Mouse (Mus musculus): Measurements from ENCODE around the gene Perm1. TPM values are rescaled to one million over a fixed set of nuclear protein-coding genes. Genes with fewer than 3 reads are reported as not detected.

The Perm1 gene
- 2.3 and 2.8 TPM in 2 replicates for polyA plus RNA-seq (2015; fragmentation: Nextera tagmentation; extraction: Ambion mirVana)

- 79% methylated on average over 4 of the region's 4 CpGs for WGBS
- Histone ChIP-seq H3K4me3 (replicated peaks) (no peak within 1 kb of the TSS), H3K27me3 (replicated peaks) (no peaks in the 10 kb centered on the region), H3K4me2 (no peak within 1 kb of the TSS), H3K36me3 (no peaks in the 10 kb centered on the region), H3K4me1 (no peaks in the 10 kb centered on the region), H3K9me3 (replicated peaks) (no peaks in the 10 kb centered on the region), H3K9ac (replicated peaks) (no peak within 1 kb of the TSS), H3K27ac (replicated peaks) (no peak within 1 kb of the TSS)
- ATAC-seq (ENCODE audit: low FRiP score), result no peak
Measured at GRCm38 (mm10) chr4:156215649-156216048, at the start of gene Perm1. Gene Perm1 (plus strand): TSS chr4:156215868.

GRCm38 (mm10) chr4:156166477-156166876 is 49.2 kb upstream of the Perm1 start:
- H3K27ac ChIP-seq (replicated peaks), result no peak overlapping the region
- peaks cover 8% of the 10 kb centered on the region; the same call in 1 of the 2 replicates for H3K9me3 ChIP-seq (replicated peaks)
- H3K9ac ChIP-seq (replicated peaks), result no peak overlapping the region
- no peak overlapping the region for H3K4me2 ChIP-seq
- ATAC-seq (ENCODE audit: low FRiP score), result no peak
- H3K4me3 ChIP-seq (replicated peaks), result no peak overlapping the region
- H3K27me3 ChIP-seq (replicated peaks), result no peaks in the 10 kb centered on the region
- H3K4me1 ChIP-seq, result no peaks in the 10 kb centered on the region
- H3K36me3 ChIP-seq, result peaks cover 99% of the 10 kb centered on the region
- 91% methylated on average over 9 of the region's 9 CpGs for WGBS

DNA sequence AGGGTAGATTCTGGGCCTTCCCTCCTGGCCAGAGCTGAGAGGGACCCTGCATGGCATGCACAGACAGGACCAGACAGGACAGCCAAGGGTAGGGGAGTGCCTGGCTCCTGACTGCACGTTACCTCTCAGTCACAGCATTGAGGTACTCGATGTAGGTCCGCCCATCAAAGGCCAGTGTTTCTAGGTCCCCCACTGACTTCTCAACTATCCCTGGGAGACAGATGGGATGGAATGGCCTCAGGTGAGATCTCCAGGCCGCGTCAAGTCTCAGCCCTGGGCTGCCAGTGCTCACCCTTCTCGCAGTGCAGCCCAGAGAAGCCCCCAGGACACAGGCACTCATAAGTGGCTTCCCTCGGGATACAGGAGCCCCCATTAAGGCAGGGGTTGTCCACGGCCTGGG is 47.1 kb upstream of the Perm1 start:
- WGBS, result 98% methylated on average over 8 of the region's 8 CpGs
- Histone ChIP-seq H3K27me3 (replicated peaks) (no peaks in the 10 kb centered on the region), H3K4me2 (no peak overlapping the region), H3K36me3 (peaks cover 99% of the 10 kb centered on the region), H3K4me1 (no peaks in the 10 kb centered on the region), H3K9ac (replicated peaks) (no peak overlapping the region), H3K9me3 (replicated peaks) (no peaks in the 10 kb centered on the region), H3K27ac (replicated peaks) (no peak overlapping the region), H3K4me3 (replicated peaks) (no peak overlapping the region)
- no peak for ATAC-seq (ENCODE audit: low FRiP score)

- Histone ChIP-seq H3K36me3 (peaks cover 99% of the 10 kb centered on the region), H3K27ac (replicated peaks) (no peak overlapping the region), H3K9ac (replicated peaks) (no peak overlapping the region), H3K4me2 (no peak overlapping the region), H3K4me3 (replicated peaks) (no peak overlapping the region), H3K4me1 (no peaks in the 10 kb centered on the region), H3K9me3 (replicated peaks) (no peaks in the 10 kb centered on the region), H3K27me3 (replicated peaks) (no peaks in the 10 kb centered on the region)
- no peak for ATAC-seq (ENCODE audit: low FRiP score)
- 97% methylated on average over 10 of the region's 10 CpGs for WGBS
Measured at GRCm38 (mm10) chr4:156169129-156169528, 46.5 kb upstream of the Perm1 start.

- Histone ChIP-seq H3K9ac (replicated peaks) (no peak overlapping the region), H3K4me2 (no peak overlapping the region), H3K4me1 (no peaks in the 10 kb centered on the region), H3K27ac (replicated peaks) (no peak overlapping the region), H3K9me3 (replicated peaks) (no peaks in the 10 kb centered on the region), H3K36me3 (peaks cover 100% of the 10 kb centered on the region), H3K4me3 (replicated peaks) (no peak overlapping the region), H3K27me3 (replicated peaks) (no peaks in the 10 kb centered on the region)
- ATAC-seq (ENCODE audit: low FRiP score), result no peak
- WGBS, result 96% methylated on average over 11 of the region's 11 CpGs
Measured at GRCm38 (mm10) chr4:156171828-156172227, 43.8 kb upstream of the Perm1 start.

GRCm38 (mm10) chr4:156177630-156178029 is 38.0 kb upstream of the Perm1 start:
- Histone ChIP-seq H3K27ac (replicated peaks) (no peak overlapping the region), H3K9ac (replicated peaks) (no peak overlapping the region), H3K36me3 (peaks cover 69% of the 10 kb centered on the region), H3K4me2 (no peak overlapping the region), H3K4me1 (peaks cover 29% of the 10 kb centered on the region), H3K27me3 (replicated peaks) (no peaks in the 10 kb centered on the region), H3K9me3 (replicated peaks) (no peaks in the 10 kb centered on the region), H3K4me3 (replicated peaks) (no peak overlapping the region)
- WGBS, result 90% methylated on average over 9 of the region's 9 CpGs
- ATAC-seq (ENCODE audit: low FRiP score), result no peak

- H3K4me3 ChIP-seq (replicated peaks), result peak overlapping the region; percentile 55
- peaks cover 91% of the 10 kb centered on the region for H3K4me1 ChIP-seq
- H3K27ac ChIP-seq (replicated peaks), result no peak overlapping the region
- H3K9ac ChIP-seq (replicated peaks), result peak overlapping the region; percentile 72
- H3K9me3 ChIP-seq (replicated peaks), result no peaks in the 10 kb centered on the region
- no peaks in the 10 kb centered on the region for H3K27me3 ChIP-seq (replicated peaks)
- peak overlapping the region; percentile 78 for H3K4me2 ChIP-seq
- peaks cover 7% of the 10 kb centered on the region for H3K36me3 ChIP-seq
- ATAC-seq (ENCODE audit: low FRiP score), result no peak
- 80% methylated on average over 5 of the region's 5 CpGs for WGBS
Measured at GRCm38 (mm10) chr4:156183747-156184146, 31.9 kb upstream of the Perm1 start.

DNA sequence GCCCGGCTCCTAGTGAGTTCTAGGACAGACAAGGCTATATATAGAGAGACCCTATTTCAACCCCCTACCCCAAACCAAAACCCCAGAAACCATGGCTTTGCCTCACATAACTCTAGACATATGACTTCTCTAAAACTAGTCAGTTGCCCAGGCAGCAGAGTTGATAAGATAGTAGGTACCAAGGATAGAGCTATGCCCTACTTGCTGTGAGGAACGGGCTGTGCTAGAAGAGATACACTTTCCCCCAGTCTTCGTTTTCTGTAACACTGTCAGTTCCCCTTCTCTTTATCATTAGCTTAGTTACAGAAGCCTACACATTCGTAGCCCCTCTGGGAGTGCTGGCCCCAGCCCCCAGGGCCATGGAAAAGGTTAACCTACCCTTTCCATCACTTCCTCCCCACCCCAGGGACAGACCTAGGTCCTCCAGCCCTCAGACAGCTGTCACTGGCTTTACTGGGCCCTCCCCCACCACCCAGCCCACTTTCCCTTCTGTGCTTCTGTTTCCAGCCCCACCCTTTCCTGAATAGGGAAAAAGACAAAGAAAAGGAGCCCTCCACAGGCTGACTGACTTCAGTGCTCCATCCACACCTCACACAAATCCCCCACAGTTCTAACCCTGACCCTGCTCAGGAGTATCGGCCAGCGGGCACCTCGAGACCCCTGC is 31.2 kb upstream of the Perm1 start:
- Histone ChIP-seq H3K27me3 (replicated peaks) (no peaks in the 10 kb centered on the region), H3K9me3 (replicated peaks) (no peaks in the 10 kb centered on the region), H3K4me2 (peak overlapping the region; percentile 78), H3K4me3 (replicated peaks) (peak overlapping the region; percentile 55), H3K9ac (replicated peaks) (peak overlapping the region; percentile 72), H3K27ac (replicated peaks) (peak overlapping the region; percentile 92; the same call in 1 of the 2 replicates), H3K4me1 (peaks cover 97% of the 10 kb centered on the region), H3K36me3 (peaks cover under 1% of the 10 kb centered on the region)
- no peak for ATAC-seq (ENCODE audit: low FRiP score)
- 65% methylated on average over 7 of the region's 7 CpGs for WGBS

GRCm38 (mm10) chr4:156185456-156185949 is 30.2 kb upstream of the Perm1 start:
- H3K4me2 ChIP-seq, result peak overlapping the region; percentile 78
- peak overlapping the region; percentile 92 for H3K27ac ChIP-seq (replicated peaks)
- ATAC-seq (ENCODE audit: low FRiP score), result peak; percentile 45; the same call in 1 of the 2 replicates

DNA sequence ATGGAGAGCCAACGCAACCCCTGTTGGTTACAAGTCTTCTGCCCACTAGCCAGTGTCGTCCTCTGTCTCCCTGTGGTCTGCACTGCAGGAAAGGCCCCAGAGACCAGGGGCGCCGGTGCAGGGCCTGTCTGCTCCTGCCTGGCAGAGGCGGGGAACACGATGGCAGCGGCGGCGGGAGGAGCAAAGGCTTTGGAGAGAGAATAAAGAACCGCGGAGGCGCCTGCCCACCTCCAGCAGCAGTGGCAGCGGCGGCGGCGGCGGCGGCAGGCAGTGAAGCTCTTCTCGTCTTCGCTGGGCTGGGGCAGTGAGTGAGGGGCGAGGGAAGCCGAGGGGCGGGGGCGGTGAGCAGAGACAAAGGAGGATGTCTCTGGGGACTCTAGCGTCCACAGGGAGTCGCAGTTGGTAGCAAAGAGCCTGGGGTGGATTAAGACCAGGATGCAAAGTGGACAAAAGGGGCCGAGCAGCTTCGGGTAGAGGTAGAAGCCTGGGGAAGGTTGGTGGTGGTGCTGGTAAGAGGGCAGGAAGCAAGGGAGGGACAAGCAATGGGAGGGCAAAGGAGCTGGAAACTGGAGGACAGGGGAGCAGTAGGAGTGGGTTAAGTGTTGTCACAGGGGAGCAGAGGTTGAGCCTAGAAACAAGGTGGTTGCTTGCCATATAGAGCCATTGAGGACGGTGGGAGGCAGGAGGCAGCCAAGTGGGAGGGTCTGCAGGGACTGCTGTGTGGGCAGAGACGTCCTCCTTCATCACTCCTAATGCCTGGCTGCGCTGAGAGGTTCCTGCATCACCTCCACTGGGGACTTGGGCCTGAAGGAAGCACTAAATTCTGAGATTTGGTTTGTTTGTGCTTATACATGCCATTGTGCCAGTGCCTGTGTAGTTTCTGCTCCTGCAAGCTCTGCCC is 29.5 kb upstream of the Perm1 start:
- peak overlapping the region; percentile 55 for H3K4me3 ChIP-seq (replicated peaks)
- peak overlapping the region; percentile 92 for H3K27ac ChIP-seq (replicated peaks)
- no peaks in the 10 kb centered on the region for H3K27me3 ChIP-seq (replicated peaks)
- H3K36me3 ChIP-seq, result peaks cover 12% of the 10 kb centered on the region
- ATAC-seq (ENCODE audit: low FRiP score), result peak; percentile 57
- H3K9me3 ChIP-seq (replicated peaks), result no peaks in the 10 kb centered on the region
- H3K4me1 ChIP-seq, result peaks cover 98% of the 10 kb centered on the region
- H3K4me2 ChIP-seq, result peak overlapping the region; percentile 78
- H3K9ac ChIP-seq (replicated peaks), result peak overlapping the region; percentile 72
- WGBS, result 5% methylated on average over 31 of the region's 31 CpGs

More at GRCm38 (mm10) chr4:156185456-156185949, 30.2 kb upstream of the Perm1 start:
- Histone ChIP-seq H3K4me1 (peaks cover 98% of the 10 kb centered on the region), H3K36me3 (peaks cover 5% of the 10 kb centered on the region), H3K9me3 (replicated peaks) (no peaks in the 10 kb centered on the region), H3K27me3 (replicated peaks) (no peaks in the 10 kb centered on the region), H3K4me3 (replicated peaks) (peak overlapping the region; percentile 55), H3K9ac (replicated peaks) (peak overlapping the region; percentile 72)
- WGBS, result 48% methylated on average over 13 of the region's 13 CpGs

DNA sequence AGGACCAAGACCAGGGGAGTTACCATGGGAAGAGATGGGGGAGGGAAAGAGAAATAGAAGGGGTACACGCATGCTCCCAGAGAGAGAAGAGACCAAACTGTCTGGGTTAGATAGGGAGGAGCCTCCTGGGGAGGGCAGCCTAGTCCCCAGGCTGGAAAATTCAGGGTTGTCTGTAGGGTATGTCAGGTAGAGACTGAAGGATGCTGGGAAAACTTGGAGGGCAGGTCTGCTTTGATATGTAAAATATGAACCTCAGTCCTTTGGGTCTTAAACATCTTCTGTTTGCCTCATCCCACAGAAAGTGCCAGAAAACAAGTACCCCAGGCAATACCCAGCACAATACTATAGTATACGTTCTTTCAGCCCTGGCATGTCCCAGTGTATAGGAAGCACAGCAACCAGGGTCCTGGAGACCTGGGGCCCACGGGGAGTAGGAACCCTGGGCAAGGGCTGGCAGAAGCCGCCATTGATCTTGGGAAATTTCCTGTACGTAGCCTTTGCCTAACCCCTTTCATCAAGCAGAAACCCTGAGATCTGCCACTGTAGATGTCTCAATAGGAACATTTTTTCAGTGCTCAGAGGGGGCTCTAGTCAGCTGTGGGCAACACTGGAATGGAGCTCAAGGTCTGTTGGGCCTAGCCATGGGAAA is 27.4 kb upstream of the Perm1 start:
- whole genome bisulfite sequencing, result 39% methylated on average over 5 of the region's 5 CpGs
- Histone ChIP-seq H3K4me3 (replicated peaks) (no peak overlapping the region), H3K4me2 (peak overlapping the region; percentile 15; the same call in 1 of the 2 replicates), H3K36me3 (peaks cover 21% of the 10 kb centered on the region), H3K9me3 (replicated peaks) (no peaks in the 10 kb centered on the region), H3K27ac (replicated peaks) (peak overlapping the region; percentile 74), H3K9ac (replicated peaks) (no peak overlapping the region), H3K4me1 (peaks cover 93% of the 10 kb centered on the region), H3K27me3 (replicated peaks) (no peaks in the 10 kb centered on the region)
- ATAC-seq (ENCODE audit: low FRiP score), result no peak

Data from neural tube, embryonic 15.5 days (tissue).